Mouse (Mus musculus) myocyte (in vitro differentiated cells): ENCODE results near the gene Slc34a2. TPM values are rescaled to one million over a fixed set of nuclear protein-coding genes. Genes with fewer than 3 reads are reported as not detected.

ENCODE experiments used
- H3K27me3 ChIP-seq: one replicate; pipeline ENCODE4 v1.6.1; 2011; ENCODE audit not compliant: control insufficient read depth, insufficient read depth, insufficient read length
- H3K36me3 ChIP-seq: one replicate; pipeline ENCODE4 v1.6.1; 2011; ENCODE audit not compliant: control insufficient read depth, insufficient read depth
- H3K4me2 ChIP-seq: one replicate; pipeline ENCODE4 v1.6.1; 2011; ENCODE audit warnings: low read depth, control low read depth
- H3K4me3 ChIP-seq: one replicate; pipeline ENCODE4 v1.5.1; 2011; ENCODE audit warnings: mild to moderate bottlenecking, control low read depth, moderate library complexity
- H3K79me2 ChIP-seq: one replicate; pipeline ENCODE4 v1.6.1; 2011; ENCODE audit not compliant: control insufficient read depth, insufficient read depth
- H3ac ChIP-seq: one replicate; pipeline ENCODE4 v1.6.1; 2011; ENCODE audit not compliant: control insufficient read depth, insufficient read length
- CEBPB ChIP-seq: IDR thresholded peaks from 2 replicates; pipeline ENCODE4 v1.6.1; 2011; ENCODE audit warnings: mild to moderate bottlenecking, moderate library complexity; ENCODE audit not compliant: poor library complexity, insufficient read depth, severe bottlenecking
- E2F4 ChIP-seq: IDR thresholded peaks from one replicate; pipeline ENCODE4 v1.6.1; 2011; ENCODE audit warnings: mild to moderate bottlenecking, control low read depth, moderate library complexity; ENCODE audit not compliant: insufficient read depth
- MAX ChIP-seq: IDR thresholded peaks from one replicate; pipeline ENCODE4 v1.6.1; 2011; ENCODE audit warnings: low read depth, mild to moderate bottlenecking, control low read depth
- MYOD1 ChIP-seq, 3 experiments: IDR thresholded peaks; one replicate each; pipeline ENCODE4 v1.6.1; 2011; ENCODE audit warnings: control low read depth in 2 of 3, low read depth in 2 of 3, mild to moderate bottlenecking in 2 of 3, moderate library complexity in 1 of 3; ENCODE audit not compliant: insufficient read length in 2 of 3, control insufficient read depth in 1 of 3
- MYOG ChIP-seq, 3 experiments: IDR thresholded peaks; one replicate each; pipeline ENCODE4 v1.6.1; 2011; ENCODE audit warnings: control low read depth in 2 of 3, low read depth in 2 of 3, mild to moderate bottlenecking in 2 of 3; ENCODE audit not compliant: insufficient read length in 2 of 3, control insufficient read depth in 1 of 3, insufficient read depth in 1 of 3
- POLR2A ChIP-seq: IDR thresholded peaks from one replicate; pipeline ENCODE4 v1.6.1; 2011; ENCODE audit warnings: low read depth, mild to moderate bottlenecking, control low read depth, moderate library complexity; ENCODE audit not compliant: insufficient read length
- POLR2AphosphoS2 ChIP-seq: IDR thresholded peaks from one replicate; pipeline ENCODE4 v1.6.1; 2011; ENCODE audit warnings: low read depth, control low read depth; ENCODE audit not compliant: insufficient read length
- REST ChIP-seq: IDR thresholded peaks from one replicate; pipeline ENCODE4 v1.6.1; 2011; ENCODE audit warnings: mild to moderate bottlenecking, control low read depth, moderate library complexity; ENCODE audit not compliant: insufficient read depth, insufficient read length
- SRF ChIP-seq: IDR thresholded peaks from one replicate; pipeline ENCODE4 v1.6.1; 2011; ENCODE audit warnings: low read depth; ENCODE audit not compliant: control insufficient read depth, insufficient read length
- TCF12 ChIP-seq: IDR thresholded peaks from one replicate; pipeline ENCODE4 v1.6.1; 2011; ENCODE audit warnings: mild to moderate bottlenecking, control low read depth; ENCODE audit not compliant: poor library complexity, insufficient read depth, severe bottlenecking
- TCF3 ChIP-seq: IDR thresholded peaks from one replicate; pipeline ENCODE4 v1.6.1; 2011; ENCODE audit warnings: low read depth, control low read depth; ENCODE audit not compliant: insufficient read length
- USF1 ChIP-seq: IDR thresholded peaks from one replicate; pipeline ENCODE4 v1.6.1; 2011; ENCODE audit warnings: low read depth, mild to moderate bottlenecking, control low read depth, moderate library complexity
- polyA plus RNA-seq: library from polyadenylated mRNA; unstranded; fragments of >200 nt; fragmentation: generic; extraction: Trizol; gene quantifications from one replicate; pipeline ENCODE4 v1.2.1, GENCODE M21; 2012; ENCODE audit warnings: missing spikeins

The Slc34a2 gene
- polyA plus RNA-seq, 1 experiment: not detected

DNA sequence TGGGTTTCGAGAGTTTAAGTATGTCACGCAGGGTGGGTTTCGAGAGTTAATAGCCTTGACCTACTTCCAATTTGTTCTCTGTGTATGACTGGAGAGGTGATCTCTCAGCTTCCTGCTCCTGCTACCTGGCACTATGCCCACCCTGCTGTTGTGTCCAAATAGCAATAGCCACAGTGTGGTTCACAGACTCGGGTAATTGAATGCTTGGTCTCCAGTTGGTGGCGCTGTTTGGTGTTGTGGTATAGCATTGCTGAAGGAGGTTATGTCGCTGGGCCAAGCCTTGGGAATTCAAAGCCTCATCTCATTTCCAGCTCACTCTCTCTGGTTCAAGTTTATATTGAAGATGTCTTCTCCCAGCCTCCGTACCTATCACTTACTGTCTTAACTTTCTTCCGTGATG is 67.8 kb downstream of the Slc34a2 start:
- TF ChIP-seq TCF3 (no peak), POLR2A (no peak), TCF12 (no peak), USF1 (no peak), SRF (no peak), REST (no peak), POLR2AphosphoS2 (no peak)
- H3ac ChIP-seq: no peak overlapping the region
- no peaks in the 10 kb centered on the region for H3K79me2 ChIP-seq
- H3K36me3 ChIP-seq: no peaks in the 10 kb centered on the region
- H3K4me3 ChIP-seq: no peak overlapping the region
- no peaks in the 10 kb centered on the region for H3K27me3 ChIP-seq
- no peak overlapping the region for H3K4me2 ChIP-seq

DNA sequence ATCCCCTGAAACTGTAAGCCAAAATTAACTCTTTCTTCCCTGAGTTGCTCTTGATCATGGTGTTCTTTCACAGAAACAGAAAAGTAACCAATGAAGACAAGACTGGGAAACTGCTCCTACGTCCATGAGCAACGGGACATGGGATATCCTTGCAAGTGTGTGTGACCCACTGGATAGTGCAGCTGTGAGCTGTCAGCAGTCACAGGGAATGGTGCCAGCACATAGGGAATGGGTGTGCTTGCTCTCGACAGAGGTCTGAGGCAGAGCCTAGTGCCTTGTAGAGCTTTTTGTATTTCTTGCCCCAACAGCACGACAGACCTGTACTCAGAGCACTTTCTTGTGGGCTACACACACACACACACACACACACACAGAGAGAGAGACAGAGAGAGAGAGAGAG is 68.2 kb downstream of the Slc34a2 start:
- H3K36me3 ChIP-seq: no peaks in the 10 kb centered on the region
- no peak overlapping the region for H3ac ChIP-seq
- H3K4me3 ChIP-seq: no peak overlapping the region
- H3K4me2 ChIP-seq: no peak overlapping the region
- H3K79me2 ChIP-seq: no peaks in the 10 kb centered on the region
- TF ChIP-seq SRF (no peak), E2F4 (no peak), CEBPB (no peak)
- H3K27me3 ChIP-seq: no peaks in the 10 kb centered on the region

DNA sequence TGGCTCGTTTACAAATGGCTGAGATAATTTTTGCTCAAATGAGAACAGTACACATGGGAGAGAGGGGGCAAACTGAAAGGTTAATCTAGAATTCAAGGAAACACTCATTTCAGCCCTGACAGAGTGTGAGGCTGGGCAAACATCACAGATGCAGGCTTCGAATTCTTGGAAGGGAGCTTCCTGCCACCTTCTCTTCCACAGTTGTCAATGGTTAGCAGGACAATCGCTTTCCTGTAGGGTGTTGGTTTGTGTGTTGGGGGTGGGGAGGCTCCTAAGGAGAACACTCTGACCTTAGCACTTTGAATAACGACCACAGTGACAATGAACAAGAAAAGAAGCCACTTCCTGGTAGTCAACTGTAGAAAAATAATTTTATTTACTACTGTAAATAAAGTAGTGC is 68.8 kb downstream of the Slc34a2 start:
- Histone ChIP-seq H3ac (no peak overlapping the region), H3K27me3 (no peaks in the 10 kb centered on the region), H3K4me2 (no peak overlapping the region), H3K36me3 (no peaks in the 10 kb centered on the region), H3K4me3 (no peak overlapping the region), H3K79me2 (no peaks in the 10 kb centered on the region)
- no peak for TF ChIP-seq SRF
- no peak for TF ChIP-seq MAX
- no peak for TF ChIP-seq CEBPB
- TF ChIP-seq TCF3: no peak

DNA sequence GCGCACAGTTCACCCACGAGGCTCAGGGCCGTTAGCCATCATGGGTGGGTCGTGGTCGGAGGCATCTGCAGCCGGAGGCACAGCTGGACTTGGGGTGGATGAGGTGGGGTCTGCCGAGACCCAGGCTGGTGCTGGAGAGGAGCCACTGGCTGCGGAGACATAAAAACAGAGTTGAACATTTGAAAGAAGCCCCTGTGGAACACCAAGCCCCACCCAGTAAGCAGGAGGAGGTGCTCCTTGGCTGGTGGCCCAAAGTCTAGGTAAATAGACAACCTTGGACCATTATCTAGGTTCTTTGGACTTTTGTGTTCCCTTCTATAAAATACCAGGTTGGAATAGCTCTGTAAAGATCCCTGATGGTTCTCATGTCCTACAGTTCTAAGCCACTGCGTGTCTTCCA is 70.1 kb downstream of the Slc34a2 start:
- Histone ChIP-seq H3K79me2 (no peaks in the 10 kb centered on the region), H3K27me3 (no peaks in the 10 kb centered on the region), H3ac (no peak overlapping the region), H3K4me3 (no peak overlapping the region), H3K36me3 (no peaks in the 10 kb centered on the region), H3K4me2 (no peak overlapping the region)
- TF ChIP-seq POLR2A (no peak), USF1 (no peak), TCF12 (no peak), MAX (no peak), TCF3 (no peak), SRF (no peak), CEBPB (no peak), MYOD1 (IDR thresholded peaks at IDR 0.05; ENCODE audit: control insufficient read depth in 1 of 3, insufficient read length in 2 of 3, low read depth in 2 of 3) (no peak), REST (no peak), MYOG (IDR thresholded peaks at IDR 0.05; ENCODE audit: control insufficient read depth in 1 of 3, insufficient read depth in 1 of 3, insufficient read length in 2 of 3, low read depth in 2 of 3) (no peak)

DNA sequence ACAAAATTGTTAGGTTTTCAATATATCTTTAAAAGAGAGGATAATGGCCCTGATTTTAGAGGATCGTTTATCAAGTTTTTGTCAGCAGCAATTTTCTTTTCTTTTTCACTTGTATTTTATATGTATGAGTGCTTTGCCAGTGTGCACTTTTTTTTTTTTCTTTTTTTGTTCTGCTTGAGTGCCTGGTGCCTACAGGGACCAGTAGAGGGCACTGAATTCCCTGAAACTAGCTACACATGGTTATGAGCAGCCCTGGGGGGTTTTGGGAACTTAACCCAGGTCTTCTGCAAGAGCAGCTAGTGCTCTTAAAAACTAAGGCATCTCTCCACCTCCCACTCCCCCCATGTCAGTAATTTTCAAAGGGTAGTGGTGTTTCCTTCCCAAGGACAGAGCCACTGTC is 70.8 kb downstream of the Slc34a2 start:
- Histone ChIP-seq H3K27me3 (no peaks in the 10 kb centered on the region), H3K79me2 (no peaks in the 10 kb centered on the region), H3ac (no peak overlapping the region), H3K36me3 (no peaks in the 10 kb centered on the region), H3K4me2 (no peak overlapping the region), H3K4me3 (no peak overlapping the region)
- TF ChIP-seq E2F4: no peak
- TF ChIP-seq CEBPB: no peak
- no peak for TF ChIP-seq SRF
- TF ChIP-seq TCF3: no peak
- no peak for TF ChIP-seq POLR2A
- TF ChIP-seq REST: no peak
- TF ChIP-seq MYOG (IDR thresholded peaks at IDR 0.05; ENCODE audit: control insufficient read depth in 1 of 3, insufficient read depth in 1 of 3, insufficient read length in 2 of 3, low read depth in 2 of 3): no peak
- no peak for TF ChIP-seq MAX
- no peak for TF ChIP-seq TCF12
- no peak for TF ChIP-seq POLR2AphosphoS2
- TF ChIP-seq USF1: no peak
- TF ChIP-seq MYOD1 (IDR thresholded peaks at IDR 0.05; ENCODE audit: control insufficient read depth in 1 of 3, insufficient read length in 2 of 3, low read depth in 2 of 3): no peak

DNA sequence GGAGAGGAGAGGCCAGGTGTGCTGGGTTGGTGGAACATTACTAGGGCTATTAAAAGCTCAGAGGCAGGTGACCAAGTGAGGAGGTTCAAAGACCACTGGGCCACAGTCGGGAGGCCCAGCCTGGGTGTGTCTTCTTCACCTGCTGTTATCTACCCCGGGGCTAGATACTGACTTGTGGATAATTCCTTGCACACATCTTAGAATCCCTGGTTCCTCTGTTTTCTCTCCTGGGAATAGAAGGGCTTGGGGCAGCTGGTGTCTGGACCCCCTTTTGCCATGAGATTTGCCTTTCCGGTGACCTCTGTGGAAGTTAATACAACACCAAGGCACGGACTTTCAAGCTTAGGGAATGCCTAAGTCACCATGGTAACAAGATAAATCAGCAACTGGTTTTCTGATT is 72.3 kb downstream of the Slc34a2 start:
- no peak overlapping the region for H3K4me3 ChIP-seq
- TF ChIP-seq MAX: no peak
- no peak for TF ChIP-seq MYOD1 (IDR thresholded peaks at IDR 0.05; ENCODE audit: control insufficient read depth in 1 of 3, insufficient read length in 2 of 3, low read depth in 2 of 3)
- no peak for TF ChIP-seq REST
- TF ChIP-seq TCF12: no peak
- no peak for TF ChIP-seq CEBPB
- no peak for TF ChIP-seq USF1
- no peak overlapping the region for H3K4me2 ChIP-seq
- no peaks in the 10 kb centered on the region for H3K36me3 ChIP-seq
- no peaks in the 10 kb centered on the region for H3K27me3 ChIP-seq
- H3ac ChIP-seq: no peak overlapping the region
- H3K79me2 ChIP-seq: no peaks in the 10 kb centered on the region
